Comparison of ENCODE assay signal across 8 mouse cellular contexts in the genomic region with DNA sequence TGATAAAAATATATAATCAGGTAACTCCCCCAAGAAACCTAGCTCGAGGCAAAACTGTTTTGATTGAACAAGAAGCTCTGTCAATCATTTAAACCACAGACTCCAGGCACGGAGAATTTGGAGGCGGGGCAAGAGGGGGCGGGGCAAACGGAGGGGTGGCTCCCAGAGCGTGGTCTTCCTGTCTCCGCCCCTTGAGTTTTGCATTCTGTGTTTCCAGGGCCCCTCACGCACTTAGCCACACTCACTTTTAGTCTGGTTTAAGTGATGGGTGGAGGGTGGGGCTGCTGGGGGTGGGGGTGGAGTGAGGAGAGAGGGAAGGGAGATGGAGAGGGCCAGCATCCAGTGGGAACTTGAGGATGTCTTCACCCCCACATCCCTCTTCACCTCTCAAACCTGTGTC. TPM values are rescaled to one million over a fixed set of nuclear protein-coding genes. Genes with fewer than 3 reads are reported as not detected.
DNase-seq lines count a peak whose midpoint lies in the region; ATAC-seq and TF ChIP-seq lines count a peak whose summit lies in the region.

No protein-coding gene starts in this region.

- no peaks in the 10 kb centered on the region for H3K9me3 ChIP-seq in forebrain, embryonic 13.5 days (replicated peaks)
- H3K9me3 ChIP-seq in lung, embryonic 16.5 days (ENCODE audit: control insufficient read depth, low read length) = no peaks in the 10 kb centered on the region

- H3K36me3 ChIP-seq in forebrain, embryonic 13.5 days (ENCODE audit: poor library complexity, severe bottlenecking) = no peaks in the 10 kb centered on the region
- no peaks in the 10 kb centered on the region for H3K36me3 ChIP-seq in lung, embryonic 16.5 days (ENCODE audit: control insufficient read depth, insufficient read depth, low read length)

- H3K9ac ChIP-seq in forebrain, embryonic 13.5 days = peak overlapping the region; percentile 71; the same call in 1 of the 2 replicates
- no peak overlapping the region for H3K9ac ChIP-seq in lung, embryonic 16.5 days (ENCODE audit: low read length)

- intact Hi-C loops in heart, postnatal 14 days (cut with DNase I) = loop anchor here (10.0 kb wide), 2 partner anchors 492 to 642 kb away; no protein-coding TSS in a partner anchor

- peak overlapping the region; percentile 90 for H3K4me2 ChIP-seq in forebrain, embryonic 13.5 days
- peak overlapping the region; percentile 70 for H3K4me2 ChIP-seq in lung, embryonic 16.5 days (ENCODE audit: low read depth, low read length)

- H3K27me3 ChIP-seq in forebrain, embryonic 13.5 days = 0 out of 2 replicates have a peak, but pooled peaks cover 3% of the 10 kb centered on the region
- H3K27me3 ChIP-seq in lung, embryonic 16.5 days (ENCODE audit: control insufficient read depth, insufficient read depth, low read depth, low read length) = peaks cover 22% of the 10 kb centered on the region

- H3K4me3 ChIP-seq in forebrain, embryonic 13.5 days = peak overlapping the region; percentile 53
- H3K4me3 ChIP-seq in lung, embryonic 16.5 days (ENCODE audit: low read length) = peak overlapping the region; percentile 64

- no peak for TF ChIP-seq POLR2A in brain, embryonic 14.5 days (IDR thresholded peaks at IDR 0.05; ENCODE audit: borderline replicate concordance, extremely low read depth, insufficient read depth, insufficient read length, poor library complexity, severe bottlenecking)

- no peak overlapping the region for H3K27ac ChIP-seq in forebrain, embryonic 13.5 days
- H3K27ac ChIP-seq in lung, embryonic 16.5 days (ENCODE audit: low read length) = peak overlapping the region; percentile 95; the same call in 1 of the 2 replicates

- H3K4me1 ChIP-seq in forebrain, embryonic 13.5 days = peaks cover 66% of the 10 kb centered on the region
- H3K4me1 ChIP-seq in lung, embryonic 16.5 days (replicated peaks; ENCODE audit: control insufficient read depth, insufficient read depth, low read length) = peaks cover 36% of the 10 kb centered on the region

- DNase-seq in ES-CJ7 (ENCODE audit: low read depth, low spot score) = peak; percentile 94
- peak; percentile 96 for DNase-seq in brain, embryonic 14.5 days (ENCODE audit: low read depth)
- DNase-seq in heart, postnatal 14 days = peak; percentile 54 to 69
- peak; percentile 94 to 95 for DNase-seq in kidney, postnatal 4 days
- peak; percentile 90 for DNase-seq in right cerebral cortex, postnatal 10 days (ENCODE audit: low spot score in 2 of 2)

- peak; percentile 69 for ATAC-seq in forebrain, embryonic 13.5 days
- ATAC-seq in lung, embryonic 16.5 days (ENCODE audit: low read depth) = peak; percentile 39
- no peak for ATAC-seq in erythroblast, adult 5-6 weeks (replicated peaks; ENCODE audit: low FRiP score, poor library complexity, severe bottlenecking)

- no peak for TF ChIP-seq CTCF in brain, embryonic 14.5 days (IDR thresholded peaks at IDR 0.05; ENCODE audit: borderline replicate concordance, extremely low read depth, insufficient read depth, insufficient read length)

- WGBS in forebrain, embryonic 13.5 days = 0% methylated on average over 8 of the region's 8 CpGs
- under 1% methylated on average over 8 of the region's 8 CpGs for WGBS in lung, embryonic 16.5 days

RNA-seq across cellular contexts. Expression of gene Igfbp5, which starts 2.2 kb away (rescaled TPM):
- polyA plus RNA-seq in brain, embryonic 14.5 days (2012; rRNA removed) = 31.0 and 73.8 TPM in 2 replicates
- 20.9 and 30.9 TPM in 2 replicates for polyA plus RNA-seq in forebrain, embryonic 13.5 days (2015; fragmentation: Nextera tagmentation; extraction: Ambion mirVana)
- total RNA-seq in heart, postnatal 14 days (2021) = 100 to 1,000 TPM; 139 to 161 TPM
- 58.7 and 72.4 TPM in 2 replicates for polyA plus RNA-seq in lung, embryonic 16.5 days (2015; fragmentation: Nextera tagmentation; extraction: Ambion mirVana)
- total RNA-seq in erythroblast, adult 5-6 weeks (2015; ENCODE audit: low replicate concordance) = 2.3 and 3.3 TPM in 2 replicates
- 0.42 and 2.5 TPM in 2 replicates for total RNA-seq in erythroblast, adult 5-6 weeks (2017; ENCODE audit: low replicate concordance)

RNA-seq across cellular contexts. Expression of gene Igfbp2, which starts 48.2 kb away (rescaled TPM):
- 328 and 384 TPM in 2 replicates for polyA plus RNA-seq in brain, embryonic 14.5 days (2012; rRNA removed)
- polyA plus RNA-seq in forebrain, embryonic 13.5 days (2015; fragmentation: Nextera tagmentation; extraction: Ambion mirVana) = 319 and 349 TPM in 2 replicates
- 1 to 10 TPM; 1.1 to 1.3 TPM for total RNA-seq in heart, postnatal 14 days (2021)
- 213 and 233 TPM in 2 replicates for polyA plus RNA-seq in lung, embryonic 16.5 days (2015; fragmentation: Nextera tagmentation; extraction: Ambion mirVana)
- not detected in 2 replicates for total RNA-seq in erythroblast, adult 5-6 weeks (2015; ENCODE audit: low replicate concordance)
- total RNA-seq in erythroblast, adult 5-6 weeks (2017; ENCODE audit: low replicate concordance) = not detected in 2 replicates
